Mouse (Mus musculus): ENCODE measurements around the gene Olfm3. TPM values are rescaled to one million over a fixed set of nuclear protein-coding genes. Genes with fewer than 3 reads are reported as not detected.

Olfm3 gene
- polyA plus RNA-seq, 1 experiment from 2014 or later: 22.6 TPM

GRCm38 (mm10) chr3:114932881-114933280 is 29.0 kb downstream of the Olfm3 start:
- Histone ChIP-seq H3K4me1 (ENCODE audit: control insufficient read depth, insufficient read depth, low read length) (no peaks in the 10 kb centered on the region), H3K9ac (ENCODE audit: low read depth, low read length) (no peak overlapping the region), H3K27me3 (ENCODE audit: control insufficient read depth, insufficient read depth, low read depth, low read length) (no peaks in the 10 kb centered on the region), H3K4me3 (ENCODE audit: low read depth, low read length) (no peak overlapping the region), H3K36me3 (ENCODE audit: control insufficient read depth, insufficient read depth, low read length) (no peaks in the 10 kb centered on the region), H3K4me2 (ENCODE audit: low read length) (no peak overlapping the region), H3K27ac (ENCODE audit: low read length) (no peak overlapping the region), H3K9me3 (replicated peaks; ENCODE audit: control insufficient read depth, low read length, poor library complexity, severe bottlenecking) (no peaks in the 10 kb centered on the region)
- ATAC-seq: no peak
- 78% methylated on average over 2 of the region's 2 CpGs for WGBS

- no peak overlapping the region for H3K4me2 ChIP-seq (ENCODE audit: low read length)
- no peak for ATAC-seq
- H3K36me3 ChIP-seq (ENCODE audit: control insufficient read depth, insufficient read depth, low read length): no peaks in the 10 kb centered on the region
- no peak overlapping the region for H3K27ac ChIP-seq (ENCODE audit: low read length)
- peaks cover 3% of the 10 kb centered on the region; the same call in 1 of the 2 replicates for H3K4me1 ChIP-seq (ENCODE audit: control insufficient read depth, insufficient read depth, low read length)
- no peak overlapping the region for H3K9ac ChIP-seq (ENCODE audit: low read depth, low read length)
- no peaks in the 10 kb centered on the region for H3K27me3 ChIP-seq (ENCODE audit: control insufficient read depth, insufficient read depth, low read depth, low read length)
- H3K4me3 ChIP-seq (ENCODE audit: low read depth, low read length): no peak overlapping the region
- H3K9me3 ChIP-seq (replicated peaks; ENCODE audit: control insufficient read depth, low read length, poor library complexity, severe bottlenecking): no peaks in the 10 kb centered on the region
Measured at GRCm38 (mm10) chr3:114954904-114955303, 51.0 kb downstream of the Olfm3 start.

- Histone ChIP-seq H3K4me1 (ENCODE audit: control insufficient read depth, insufficient read depth, low read length) (peaks cover 3% of the 10 kb centered on the region; the same call in 1 of the 2 replicates), H3K27me3 (ENCODE audit: control insufficient read depth, insufficient read depth, low read depth, low read length) (no peaks in the 10 kb centered on the region), H3K4me3 (ENCODE audit: low read depth, low read length) (no peak overlapping the region), H3K27ac (ENCODE audit: low read length) (no peak overlapping the region), H3K4me2 (ENCODE audit: low read length) (no peak overlapping the region), H3K36me3 (ENCODE audit: control insufficient read depth, insufficient read depth, low read length) (no peaks in the 10 kb centered on the region), H3K9ac (ENCODE audit: low read depth, low read length) (no peak overlapping the region), H3K9me3 (replicated peaks; ENCODE audit: control insufficient read depth, low read length, poor library complexity, severe bottlenecking) (no peaks in the 10 kb centered on the region)
- ATAC-seq: peak; percentile 48; the same call in 1 of the 2 replicates
- whole genome bisulfite sequencing: 32% methylated on average over 7 of the region's 7 CpGs
Measured at GRCm38 (mm10) chr3:114959311-114959967, 55.6 kb downstream of the Olfm3 start.

GRCm38 (mm10) chr3:114962316-114963083 is 58.6 kb downstream of the Olfm3 start:
- Histone ChIP-seq H3K9me3 (replicated peaks; ENCODE audit: control insufficient read depth, low read length, poor library complexity, severe bottlenecking) (no peaks in the 10 kb centered on the region), H3K4me3 (ENCODE audit: low read depth, low read length) (no peak overlapping the region), H3K4me2 (ENCODE audit: low read length) (no peak overlapping the region), H3K27me3 (ENCODE audit: control insufficient read depth, insufficient read depth, low read depth, low read length) (no peaks in the 10 kb centered on the region), H3K4me1 (ENCODE audit: control insufficient read depth, insufficient read depth, low read length) (peaks cover 3% of the 10 kb centered on the region; the same call in 1 of the 2 replicates), H3K27ac (ENCODE audit: low read length) (no peak overlapping the region), H3K9ac (ENCODE audit: low read depth, low read length) (no peak overlapping the region), H3K36me3 (ENCODE audit: control insufficient read depth, insufficient read depth, low read length) (no peaks in the 10 kb centered on the region)
- WGBS: 74% methylated on average over 4 of the region's 4 CpGs
- ATAC-seq: no peak

GRCm38 (mm10) chr3:114971183-114971582 is 67.3 kb downstream of the Olfm3 start:
- no peak for ATAC-seq
- H3K9ac ChIP-seq (ENCODE audit: low read depth, low read length): no peak overlapping the region
- H3K27ac ChIP-seq (ENCODE audit: low read length): no peak overlapping the region
- no peaks in the 10 kb centered on the region for H3K4me1 ChIP-seq (ENCODE audit: control insufficient read depth, insufficient read depth, low read length)
- no peaks in the 10 kb centered on the region for H3K36me3 ChIP-seq (ENCODE audit: control insufficient read depth, insufficient read depth, low read length)
- no peak overlapping the region for H3K4me3 ChIP-seq (ENCODE audit: low read depth, low read length)
- H3K27me3 ChIP-seq (ENCODE audit: control insufficient read depth, insufficient read depth, low read depth, low read length): no peaks in the 10 kb centered on the region
- no peaks in the 10 kb centered on the region for H3K9me3 ChIP-seq (replicated peaks; ENCODE audit: control insufficient read depth, low read length, poor library complexity, severe bottlenecking)
- no peak overlapping the region for H3K4me2 ChIP-seq (ENCODE audit: low read length)

GRCm38 (mm10) chr3:114972522-114972921 is 68.6 kb downstream of the Olfm3 start:
- 67% methylated on average over 1 of the region's 1 CpGs for WGBS
- H3K27ac ChIP-seq (ENCODE audit: low read length): no peak overlapping the region
- no peaks in the 10 kb centered on the region for H3K27me3 ChIP-seq (ENCODE audit: control insufficient read depth, insufficient read depth, low read depth, low read length)
- no peak overlapping the region for H3K4me3 ChIP-seq (ENCODE audit: low read depth, low read length)
- H3K36me3 ChIP-seq (ENCODE audit: control insufficient read depth, insufficient read depth, low read length): no peaks in the 10 kb centered on the region
- no peaks in the 10 kb centered on the region for H3K4me1 ChIP-seq (ENCODE audit: control insufficient read depth, insufficient read depth, low read length)
- no peak overlapping the region for H3K4me2 ChIP-seq (ENCODE audit: low read length)
- peak; percentile 76; the same call in 1 of the 2 replicates for ATAC-seq
- H3K9me3 ChIP-seq (replicated peaks; ENCODE audit: control insufficient read depth, low read length, poor library complexity, severe bottlenecking): no peaks in the 10 kb centered on the region
- no peak overlapping the region for H3K9ac ChIP-seq (ENCODE audit: low read depth, low read length)

GRCm38 (mm10) chr3:114990828-114991227 is 87.0 kb downstream of the Olfm3 start:
- no peak overlapping the region for H3K27ac ChIP-seq (ENCODE audit: low read length)
- WGBS: 95% methylated on average over 2 of the region's 2 CpGs
- H3K4me3 ChIP-seq (ENCODE audit: low read depth, low read length): no peak overlapping the region
- no peaks in the 10 kb centered on the region for H3K4me1 ChIP-seq (ENCODE audit: control insufficient read depth, insufficient read depth, low read length)
- ATAC-seq: no peak
- no peak overlapping the region for H3K4me2 ChIP-seq (ENCODE audit: low read length)
- no peaks in the 10 kb centered on the region for H3K9me3 ChIP-seq (replicated peaks; ENCODE audit: control insufficient read depth, low read length, poor library complexity, severe bottlenecking)
- H3K9ac ChIP-seq (ENCODE audit: low read depth, low read length): no peak overlapping the region
- H3K27me3 ChIP-seq (ENCODE audit: control insufficient read depth, insufficient read depth, low read depth, low read length): no peaks in the 10 kb centered on the region
- no peaks in the 10 kb centered on the region for H3K36me3 ChIP-seq (ENCODE audit: control insufficient read depth, insufficient read depth, low read length)

- Histone ChIP-seq H3K4me3 (ENCODE audit: low read depth, low read length) (no peak overlapping the region), H3K36me3 (ENCODE audit: control insufficient read depth, insufficient read depth, low read length) (no peaks in the 10 kb centered on the region), H3K9me3 (replicated peaks; ENCODE audit: control insufficient read depth, low read length, poor library complexity, severe bottlenecking) (no peaks in the 10 kb centered on the region), H3K27ac (ENCODE audit: low read length) (no peak overlapping the region), H3K9ac (ENCODE audit: low read depth, low read length) (no peak overlapping the region), H3K4me2 (ENCODE audit: low read length) (no peak overlapping the region), H3K27me3 (ENCODE audit: control insufficient read depth, insufficient read depth, low read depth, low read length) (no peaks in the 10 kb centered on the region), H3K4me1 (ENCODE audit: control insufficient read depth, insufficient read depth, low read length) (no peaks in the 10 kb centered on the region)
- no peak for ATAC-seq
- 55% methylated on average over 1 of the region's 1 CpGs for whole genome bisulfite sequencing
Measured at GRCm38 (mm10) chr3:114995956-114996355, 92.1 kb downstream of the Olfm3 start.

GRCm38 (mm10) chr3:115027560-115027959 is 123.7 kb downstream of the Olfm3 start:
- Histone ChIP-seq H3K9ac (ENCODE audit: low read depth, low read length) (no peak overlapping the region), H3K4me3 (ENCODE audit: low read depth, low read length) (no peak overlapping the region), H3K27me3 (ENCODE audit: control insufficient read depth, insufficient read depth, low read depth, low read length) (no peaks in the 10 kb centered on the region), H3K4me1 (ENCODE audit: control insufficient read depth, insufficient read depth, low read length) (no peaks in the 10 kb centered on the region), H3K27ac (ENCODE audit: low read length) (no peak overlapping the region), H3K36me3 (ENCODE audit: control insufficient read depth, insufficient read depth, low read length) (no peaks in the 10 kb centered on the region), H3K9me3 (replicated peaks; ENCODE audit: control insufficient read depth, low read length, poor library complexity, severe bottlenecking) (no peaks in the 10 kb centered on the region), H3K4me2 (ENCODE audit: low read length) (no peak overlapping the region)
- WGBS: 86% methylated on average over 3 of the region's 3 CpGs
- no peak for ATAC-seq
